Mouse (Mus musculus): ENCODE measurements around the gene Ccndbp1.
A peak's percentile ranks its signal among the peaks of the same experiment; 100 is the strongest.
"Not testable (repeated sequence)": the region's sequence is repeated elsewhere in the genome, so short reads cannot be mapped to it uniquely, and the experiment has no call there.

Ccndbp1 gene

GRCm38 (mm10) chr2:121007925-121008663 lies at the start of gene Ccndbp1:
Gene Ccndbp1 (plus strand): TSS chr2:121008403.
- peak; percentile 83 for DNase-seq

DNA sequence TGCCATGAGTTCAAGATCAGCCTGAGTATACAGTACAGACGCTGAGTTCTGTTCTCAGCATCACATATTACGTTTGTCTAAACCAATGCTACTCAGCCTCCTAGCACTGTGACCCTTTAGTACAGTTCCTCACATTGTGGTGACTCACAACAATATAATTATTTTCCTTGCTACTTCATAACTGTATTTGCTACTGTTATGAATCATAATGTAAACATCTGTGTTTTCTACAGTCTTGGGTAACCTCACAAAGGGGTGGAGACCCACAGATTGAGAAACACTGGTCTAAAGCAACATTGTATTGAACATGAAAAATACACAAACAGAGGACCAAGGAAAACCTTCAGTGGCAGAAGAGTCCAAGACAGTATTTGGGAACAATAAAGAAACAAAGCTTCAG lies 48.8 kb upstream of the Ccndbp1 start:
- DNase-seq: no peak

- no peak for DNase-seq
Measured at GRCm38 (mm10) chr2:120959827-120960226, 48.4 kb upstream of the Ccndbp1 start.

DNA sequence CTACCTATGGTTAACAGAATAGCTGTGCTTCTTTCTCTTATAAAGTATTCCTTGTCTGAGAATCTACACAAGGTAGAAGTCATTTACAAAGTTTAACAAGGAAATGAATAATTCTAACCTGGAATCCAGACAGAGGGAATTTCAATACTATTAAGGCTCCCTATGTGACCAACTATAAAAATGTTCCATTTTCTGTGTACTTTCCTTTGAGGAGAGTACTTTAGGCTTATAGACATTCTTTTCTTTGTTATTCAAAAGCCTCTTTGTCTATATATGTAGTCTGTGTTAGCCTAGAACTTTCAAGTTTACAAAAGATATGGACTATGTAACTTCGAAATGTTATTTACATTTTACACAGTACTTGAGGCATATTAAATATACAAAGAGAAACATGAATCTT lies 47.9 kb upstream of the Ccndbp1 start:
- DNase-seq: no peak

DNA sequence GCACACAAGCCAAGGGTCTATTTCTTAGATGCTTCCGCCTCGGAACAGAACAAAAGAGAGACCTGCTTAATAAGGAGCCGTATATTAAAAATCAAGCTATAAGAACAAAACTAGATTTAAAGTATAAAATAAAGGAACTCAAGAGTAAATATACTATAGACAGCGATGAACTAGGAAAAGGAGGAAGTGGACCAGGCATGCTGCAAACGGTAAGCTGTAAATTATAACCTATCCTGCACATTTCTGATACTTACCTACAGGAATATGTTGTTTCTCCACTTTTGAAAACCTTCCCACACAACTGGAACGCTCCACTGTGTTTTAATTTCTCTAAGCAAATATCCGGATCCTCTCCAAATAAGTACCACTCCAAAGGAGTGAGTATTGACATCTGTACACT lies 45.1 kb upstream of the Ccndbp1 start:
- DNase-seq: no peak

DNA sequence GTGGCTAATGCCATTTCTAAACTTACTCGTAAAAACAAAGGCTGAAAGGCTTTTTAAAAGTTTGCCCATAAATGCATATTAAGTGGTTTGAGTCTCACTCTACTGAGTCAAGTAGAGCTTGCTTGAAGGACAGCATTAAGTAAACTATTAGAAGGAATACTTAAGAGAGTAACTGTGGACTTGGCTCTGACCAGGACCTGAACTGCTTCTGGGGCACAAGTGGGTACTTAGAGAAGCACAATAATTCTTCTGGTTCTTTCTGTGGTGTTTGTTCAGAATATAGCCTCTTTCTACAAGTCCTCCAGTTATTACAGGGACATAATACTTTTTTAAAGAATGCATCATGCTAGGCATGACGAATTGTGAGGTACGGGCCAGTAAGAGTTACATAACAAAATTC lies 42.7 kb upstream of the Ccndbp1 start:
- DNase-seq: no peak

- DNase-seq: peak; percentile 3
Measured at GRCm38 (mm10) chr2:120970045-120970539, 38.1 kb upstream of the Ccndbp1 start.

DNA sequence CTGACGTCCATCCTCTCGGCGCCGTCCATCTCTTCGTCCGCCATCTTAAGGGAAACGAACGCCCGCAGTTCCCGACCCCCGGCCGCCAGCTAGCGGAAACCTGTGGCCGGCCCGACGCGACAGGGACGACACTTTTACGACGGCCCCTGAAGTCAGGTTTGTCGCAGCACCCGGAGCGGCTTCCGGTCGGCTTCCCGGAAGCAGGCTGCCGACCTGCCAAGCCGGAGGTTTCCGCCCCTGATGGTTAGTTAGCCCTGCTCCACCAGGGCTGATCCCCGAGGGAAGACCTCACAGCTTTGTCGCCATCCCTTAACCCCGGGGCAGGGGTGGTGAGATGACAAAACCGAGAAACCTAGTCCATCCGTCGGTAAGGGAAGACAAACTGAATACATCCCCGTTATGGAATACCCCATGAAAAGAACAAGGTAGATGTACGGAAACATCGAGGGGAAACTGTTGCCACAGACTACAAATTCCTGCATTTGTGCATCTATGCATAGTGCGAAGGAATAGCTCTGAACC lies 37.6 kb upstream of the Ccndbp1 start, which contains the start of gene Ubr1:
Gene Ubr1, minus strand, starts transcription at position 157 of the 522 bp plus-strand sequence.
- DNase-seq: peak; percentile 79

DNA sequence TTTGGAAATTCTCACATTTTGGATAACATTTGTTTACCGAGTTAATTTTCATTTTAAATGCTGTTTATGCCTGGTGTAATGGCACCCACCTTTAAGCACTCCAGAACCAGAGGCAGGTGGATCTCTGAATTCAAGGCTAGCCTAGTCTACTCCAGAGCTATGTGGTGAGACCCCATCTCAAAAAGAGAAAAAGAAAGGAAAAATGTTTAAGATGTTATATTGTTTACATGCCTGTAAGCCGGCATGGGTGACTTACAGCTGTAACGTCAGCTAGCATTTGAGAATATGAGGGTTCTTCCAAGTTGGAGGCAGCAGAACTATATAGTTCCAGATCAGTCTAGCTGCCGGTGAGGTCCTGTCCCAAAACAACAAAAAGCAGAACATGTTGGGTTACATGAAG lies 36.4 kb upstream of the Ccndbp1 start:
- no peak for DNase-seq

- not testable (repeated sequence) for DNase-seq
Measured at GRCm38 (mm10) chr2:120972257-120972656, 35.9 kb upstream of the Ccndbp1 start.

GRCm38 (mm10) chr2:120972964-120973363 lies 35.2 kb upstream of the Ccndbp1 start:
- no peak for DNase-seq

- DNase-seq: no peak
Measured at GRCm38 (mm10) chr2:120976308-120976707, 31.9 kb upstream of the Ccndbp1 start.

DNA sequence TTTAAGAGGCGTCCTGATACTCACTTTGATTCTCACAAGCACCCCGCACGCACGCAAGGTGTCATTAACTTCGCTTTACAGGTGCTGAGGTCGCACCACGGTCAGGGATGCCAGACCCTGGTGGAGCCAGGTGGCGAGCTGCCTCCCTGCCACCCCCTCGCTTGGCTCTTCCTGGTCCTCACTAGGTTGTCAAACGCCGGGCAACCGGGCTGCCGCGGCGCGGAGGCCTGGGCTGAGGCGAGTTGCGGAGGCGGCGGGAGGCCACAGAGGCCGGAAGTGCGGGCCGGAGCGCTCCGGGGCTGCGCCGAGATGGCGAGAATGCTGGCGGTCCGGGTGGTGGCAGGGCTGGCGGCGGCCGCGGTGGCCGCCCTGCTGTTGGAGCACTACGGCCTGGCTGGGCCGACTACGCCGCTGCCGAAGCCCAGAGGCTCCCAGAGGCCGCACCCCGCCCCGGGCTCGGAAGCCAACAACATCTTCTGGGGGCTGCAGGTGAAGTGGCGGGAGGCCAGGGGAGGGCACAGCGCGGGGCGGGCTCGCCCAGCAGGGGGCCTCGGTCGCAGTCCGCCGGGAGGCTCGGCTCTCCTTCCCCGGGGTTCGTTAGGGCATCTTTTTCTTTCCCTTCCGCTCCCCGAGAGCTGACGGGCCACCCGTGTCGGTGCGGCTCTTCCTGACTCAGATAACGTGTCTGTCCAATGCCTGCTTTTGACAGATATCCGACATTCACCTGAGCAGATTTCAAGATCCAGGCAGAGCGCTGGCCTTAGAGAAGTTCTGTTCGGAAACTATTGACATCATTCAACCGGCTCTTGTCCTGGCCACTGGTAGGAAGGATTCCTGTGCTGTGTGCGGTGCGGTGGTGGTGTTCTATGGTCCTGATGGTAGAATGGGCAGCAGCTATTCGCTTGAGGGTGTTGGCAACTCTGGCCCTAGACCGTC lies 30.9 kb upstream of the Ccndbp1 start, which contains the start of gene Tmem62:
Gene Tmem62, plus strand, starts transcription at position 28 of the 936 bp plus-strand sequence.
- DNase-seq: peak; percentile 67

DNA sequence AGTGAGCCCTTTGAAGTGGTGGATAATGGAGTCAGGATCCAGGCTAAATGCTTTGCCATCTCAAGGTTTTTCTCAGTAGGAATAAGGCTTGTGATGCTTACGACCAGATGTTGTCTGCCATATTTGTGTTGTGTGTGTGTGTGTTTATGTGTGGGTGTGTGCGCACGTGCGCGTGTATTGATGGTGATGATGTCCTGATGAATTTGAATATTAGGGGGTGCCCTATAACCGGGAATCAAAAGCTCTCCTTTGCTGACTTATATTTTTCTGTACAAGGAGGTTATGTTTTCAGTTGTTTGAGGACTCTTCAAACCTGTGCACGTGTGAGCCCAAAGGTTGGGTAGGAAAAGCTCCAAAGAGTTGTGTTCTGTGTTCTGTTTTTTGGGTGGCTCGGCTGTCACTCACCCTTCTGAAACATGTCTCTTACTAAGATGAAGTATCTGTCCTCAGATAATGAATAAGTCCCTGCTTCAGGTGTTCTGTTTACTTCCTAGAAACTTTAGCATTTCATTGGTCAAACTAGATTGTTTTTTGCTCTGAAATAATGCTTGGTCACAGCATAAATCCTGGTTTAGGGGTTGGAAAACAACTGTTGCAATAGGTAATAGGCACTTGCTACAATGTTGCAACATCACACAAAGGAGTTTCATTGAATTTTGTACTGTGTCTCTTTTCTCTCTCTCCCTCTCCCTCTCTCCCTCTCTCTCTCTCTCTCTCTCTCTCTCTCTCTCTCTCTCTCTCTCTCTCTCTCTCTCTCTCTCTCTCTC lies 30.1 kb upstream of the Ccndbp1 start:
- no peak for DNase-seq

- DNase-seq: no peak
Measured at GRCm38 (mm10) chr2:120978693-120979037, 29.5 kb upstream of the Ccndbp1 start.

GRCm38 (mm10) chr2:120979819-120980218 lies 28.4 kb upstream of the Ccndbp1 start:
- DNase-seq: no peak

- DNase-seq: no peak
Measured at GRCm38 (mm10) chr2:120980861-120981260, 27.3 kb upstream of the Ccndbp1 start.

- no peak for DNase-seq
Measured at GRCm38 (mm10) chr2:120983611-120984010, 24.6 kb upstream of the Ccndbp1 start.

GRCm38 (mm10) chr2:120985241-120985640 lies 23.0 kb upstream of the Ccndbp1 start:
- DNase-seq: no peak

GRCm38 (mm10) chr2:120991196-120991595 lies 17.0 kb upstream of the Ccndbp1 start:
- DNase-seq: no peak

DNA sequence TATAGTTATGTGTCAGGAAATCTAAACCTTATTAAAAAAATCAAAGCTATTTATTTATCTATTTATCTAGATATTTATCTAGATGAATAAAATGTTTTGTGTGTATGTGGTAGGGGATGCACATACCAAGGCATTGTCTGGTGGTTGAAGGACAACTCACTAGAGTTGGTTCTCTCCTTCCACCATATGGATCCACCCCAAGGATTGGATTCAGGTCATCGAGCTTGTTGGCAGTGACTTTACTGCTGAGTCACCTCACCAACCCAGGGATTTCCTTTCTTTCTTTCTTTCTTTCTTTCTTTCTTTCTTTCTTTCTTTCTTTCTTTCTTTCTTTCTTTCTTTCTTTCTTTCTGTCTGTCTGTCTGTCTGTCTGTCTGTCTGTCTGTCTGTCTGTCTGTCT lies 11.6 kb upstream of the Ccndbp1 start:
- DNase-seq: not testable (repeated sequence)

DNA sequence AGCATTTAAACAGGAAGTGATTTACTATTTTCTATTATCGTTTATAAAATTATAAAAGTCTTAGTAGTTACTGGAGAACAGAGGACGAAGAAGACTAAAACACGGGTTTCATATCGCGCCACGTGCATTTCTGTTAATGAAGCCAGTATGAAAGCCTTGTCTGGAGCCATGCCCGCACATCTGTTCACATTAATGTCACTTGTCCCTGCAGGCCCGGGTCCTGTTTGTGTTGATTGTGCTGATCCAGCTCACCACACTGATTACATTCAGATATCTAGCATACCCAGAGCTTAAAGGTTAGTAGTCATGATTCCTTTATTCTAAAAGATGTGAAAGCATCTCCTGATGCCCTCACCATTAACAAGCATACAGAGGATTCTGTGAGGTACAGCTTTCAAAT lies 9.3 kb upstream of the Ccndbp1 start:
- DNase-seq: no peak

DNA sequence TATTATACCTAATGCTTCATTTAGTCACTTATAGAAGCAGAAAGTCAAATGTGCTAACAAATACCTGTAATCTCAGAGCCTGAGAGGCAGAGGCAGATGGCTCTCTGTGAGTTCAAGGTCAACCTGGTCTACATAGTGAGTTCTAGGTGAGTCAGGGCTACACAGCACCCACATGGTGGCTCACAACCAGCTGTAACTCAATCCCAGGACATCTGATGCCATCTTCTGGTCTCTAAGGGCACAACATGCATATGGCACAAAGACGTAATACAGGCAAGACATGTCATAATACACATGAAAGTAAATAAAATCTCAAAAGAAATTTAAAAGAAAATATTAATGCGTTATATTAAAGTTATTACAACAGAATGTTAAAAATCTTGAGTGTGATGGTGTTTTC lies 4.6 kb upstream of the Ccndbp1 start:
- DNase-seq: no peak

Data from right cerebral cortex, postnatal 4 days (tissue).